Mouse (Mus musculus): ENCODE data around the gene Plekha6. TPM values are rescaled to one million over a fixed set of nuclear protein-coding genes. Genes with fewer than 3 reads are reported as not detected.

Plekha6 gene
- polyA plus RNA-seq, 1 experiment from 2014 or later = not detected

DNA sequence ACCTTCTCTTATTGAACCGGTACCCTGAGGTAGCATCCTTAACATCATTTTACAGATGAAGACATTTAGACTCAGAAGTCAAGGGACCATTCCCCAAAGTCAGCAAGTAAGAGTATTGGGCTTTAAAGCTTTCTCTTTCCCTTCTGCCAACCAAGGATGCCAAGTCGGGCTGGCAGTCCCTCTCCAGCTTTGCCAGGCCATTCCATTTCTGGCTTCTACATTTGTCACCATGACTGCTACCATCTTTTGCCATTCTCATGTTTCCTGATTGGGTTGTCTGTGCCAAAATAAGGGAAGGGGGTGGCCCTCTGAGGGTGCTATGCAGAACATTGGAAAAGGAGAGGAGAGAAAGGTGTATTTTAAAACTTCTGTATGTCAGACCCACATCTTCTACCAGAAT is 61.6 kb downstream of the Plekha6 start:
- Histone ChIP-seq H3K27ac (no peak overlapping the region), H3K79me2 (ENCODE audit: inconsistent target) (no peaks in the 10 kb centered on the region), H3K36me3 (ENCODE audit: inconsistent target) (no peaks in the 10 kb centered on the region), H3K4me3 (ENCODE audit: inconsistent target) (no peak overlapping the region)
- WGBS (ENCODE audit: missing documents) = 97% methylated on average over 2 of the region's 2 CpGs

DNA sequence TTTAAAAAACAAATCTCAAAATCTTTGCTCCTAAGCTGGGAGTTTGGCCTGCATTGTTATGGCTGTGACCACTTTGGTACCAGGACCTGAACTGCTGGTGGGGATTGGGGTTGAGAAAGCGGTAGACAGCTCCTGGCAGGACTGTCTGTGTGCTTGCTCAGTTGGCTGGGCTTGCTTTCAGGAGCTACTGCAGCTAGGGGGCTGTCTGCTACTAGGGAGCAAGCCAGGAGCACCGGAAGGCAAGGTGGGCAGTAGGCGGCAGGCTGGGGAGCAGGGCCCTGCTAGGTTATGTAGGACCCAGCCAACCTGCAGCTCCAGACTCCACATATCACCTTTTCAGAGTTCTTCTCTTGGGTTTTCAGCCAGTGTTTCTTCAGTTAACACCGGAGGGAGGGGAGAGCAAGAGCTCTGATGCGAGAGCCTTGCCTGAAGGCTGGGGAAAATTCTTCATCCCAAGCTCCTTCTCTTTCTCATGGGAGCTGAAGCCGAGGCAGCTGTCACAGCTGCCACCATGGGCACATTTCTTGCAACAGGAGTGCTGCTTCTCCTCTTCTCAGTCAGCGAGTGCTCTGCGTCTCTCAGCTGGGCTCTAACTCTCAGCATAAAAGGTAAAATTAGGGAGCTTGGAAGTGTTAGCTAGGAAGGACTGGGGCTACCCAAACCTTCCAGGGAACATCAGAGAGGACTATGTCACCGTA is 62.1 kb downstream of the Plekha6 start:
- Histone ChIP-seq H3K27ac (no peak overlapping the region), H3K79me2 (ENCODE audit: inconsistent target) (no peaks in the 10 kb centered on the region), H3K36me3 (ENCODE audit: inconsistent target) (no peaks in the 10 kb centered on the region), H3K4me3 (ENCODE audit: inconsistent target) (no peak overlapping the region)
- WGBS (ENCODE audit: missing documents) = 83% methylated on average over 8 of the region's 9 CpGs

DNA sequence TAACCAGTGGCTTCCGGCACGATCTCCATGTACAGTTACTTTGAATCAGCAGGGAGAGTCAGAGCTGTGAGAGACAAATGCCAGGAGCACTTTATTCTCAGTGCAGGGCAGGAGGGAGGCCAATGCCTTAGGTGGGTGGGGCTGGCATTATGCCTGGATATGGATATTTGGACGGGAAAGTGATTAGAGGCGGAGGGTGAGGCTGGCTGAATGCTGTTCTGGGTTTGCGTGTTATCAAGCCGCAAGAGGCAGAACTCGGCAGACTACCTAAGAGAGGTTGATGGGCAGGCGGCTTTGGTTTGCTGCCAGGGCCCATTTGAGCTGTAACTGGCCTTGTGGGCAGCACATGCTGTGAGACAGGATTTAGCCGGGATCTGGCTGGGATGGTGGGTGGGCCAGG is 62.9 kb downstream of the Plekha6 start:
- Histone ChIP-seq H3K36me3 (ENCODE audit: inconsistent target) (no peaks in the 10 kb centered on the region), H3K4me3 (ENCODE audit: inconsistent target) (no peak overlapping the region), H3K27ac (no peak overlapping the region), H3K79me2 (ENCODE audit: inconsistent target) (no peaks in the 10 kb centered on the region)
- WGBS (ENCODE audit: missing documents) = 59% methylated on average over 9 of the region's 9 CpGs

DNA sequence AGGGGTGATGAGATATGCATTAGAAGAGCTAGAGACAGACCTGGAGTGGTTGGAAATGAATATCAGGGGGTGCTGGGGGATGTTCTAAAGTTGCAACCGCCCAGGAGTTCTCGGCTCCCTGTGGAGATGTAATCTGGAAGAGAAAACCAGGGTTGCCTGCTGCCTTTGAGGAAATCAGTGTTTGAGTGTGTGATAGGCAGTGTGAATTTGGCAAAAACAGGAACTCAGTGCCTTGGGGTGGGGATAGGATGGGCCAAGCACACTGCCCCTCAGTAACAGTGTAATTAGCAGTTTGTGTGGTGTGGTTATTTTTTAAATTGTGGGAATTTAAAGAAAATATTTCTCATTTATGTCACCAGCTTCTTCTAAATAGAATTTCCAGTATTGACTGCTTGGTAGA is 63.4 kb downstream of the Plekha6 start:
- H3K36me3 ChIP-seq (ENCODE audit: inconsistent target) = no peaks in the 10 kb centered on the region
- 22% methylated on average over 2 of the region's 2 CpGs for WGBS (ENCODE audit: missing documents)
- H3K27ac ChIP-seq = no peak overlapping the region
- H3K79me2 ChIP-seq (ENCODE audit: inconsistent target) = no peaks in the 10 kb centered on the region
- no peak overlapping the region for H3K4me3 ChIP-seq (ENCODE audit: inconsistent target)

DNA sequence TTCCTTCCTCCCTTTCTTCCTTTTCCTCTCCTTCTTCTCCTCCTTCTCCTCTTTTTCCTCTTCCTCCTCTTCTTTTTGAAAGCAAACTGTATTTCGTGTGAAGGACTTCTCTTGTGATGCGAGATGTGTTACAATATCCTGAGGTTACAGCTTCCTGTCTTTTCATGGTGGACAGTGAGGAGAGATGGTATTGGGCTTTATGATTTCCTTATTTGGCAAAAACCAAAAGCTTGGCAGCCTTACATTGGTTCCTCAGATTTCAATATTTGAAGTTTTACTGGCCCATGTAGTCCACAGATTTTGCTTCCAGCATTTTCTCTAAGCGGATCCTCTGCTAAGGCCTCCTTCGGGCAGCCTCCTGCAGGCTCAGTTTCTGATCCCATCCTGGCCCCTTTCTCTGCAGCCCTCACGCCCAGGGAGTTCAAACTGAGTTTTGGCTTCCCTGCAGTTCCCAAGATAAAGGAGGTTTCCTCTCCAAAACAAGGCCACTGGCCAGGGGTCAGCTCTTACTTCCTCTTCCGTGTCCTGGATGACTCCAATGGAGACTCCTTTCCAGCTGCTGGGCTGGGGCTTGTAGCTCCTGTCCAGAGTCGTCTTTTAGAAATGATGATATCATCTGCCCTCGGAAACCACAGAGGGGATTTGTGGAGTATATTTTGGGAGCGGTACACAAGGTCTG is 64.9 kb downstream of the Plekha6 start:
- H3K4me3 ChIP-seq (ENCODE audit: inconsistent target) = no peak overlapping the region
- no peaks in the 10 kb centered on the region for H3K36me3 ChIP-seq (ENCODE audit: inconsistent target)
- 62% methylated on average over 9 of the region's 9 CpGs for WGBS (ENCODE audit: missing documents)
- no peaks in the 10 kb centered on the region for H3K79me2 ChIP-seq (ENCODE audit: inconsistent target)
- no peak overlapping the region for H3K27ac ChIP-seq

DNA sequence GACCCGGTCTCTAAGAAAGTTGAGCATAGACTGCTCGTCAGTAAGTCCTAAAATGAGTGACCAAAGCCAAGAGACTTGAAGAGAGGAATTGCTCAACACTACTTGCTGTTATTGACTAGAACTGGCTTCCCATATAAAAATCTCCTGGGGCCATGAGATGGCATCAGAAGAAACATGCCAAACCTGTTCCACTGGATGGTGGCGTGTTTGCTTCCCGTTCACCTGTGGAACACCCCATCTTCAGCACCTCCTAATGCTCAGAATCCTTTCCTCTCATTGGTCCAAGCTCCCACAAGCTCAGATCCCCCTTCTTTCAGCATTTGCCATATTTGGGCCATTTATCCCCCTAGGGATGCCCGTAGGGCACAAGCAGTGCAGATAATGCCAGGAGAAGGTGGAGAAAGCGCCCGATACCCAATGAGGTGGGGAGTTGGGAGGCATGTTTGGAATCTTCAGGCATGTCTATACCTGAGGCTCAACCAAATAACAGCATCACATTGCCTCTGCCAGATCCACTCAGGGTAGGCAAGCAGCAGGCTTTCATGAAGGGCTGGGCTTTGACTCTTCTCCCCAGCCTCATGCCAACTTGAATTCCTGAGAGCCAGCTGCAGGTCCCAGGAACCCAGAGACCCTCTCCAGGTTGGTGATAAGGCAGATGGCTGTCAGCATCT is 67.6 kb downstream of the Plekha6 start:
- WGBS (ENCODE audit: missing documents) = 90% methylated on average over 7 of the region's 7 CpGs
- Histone ChIP-seq H3K27ac (no peak overlapping the region), H3K79me2 (ENCODE audit: inconsistent target) (no peaks in the 10 kb centered on the region), H3K4me3 (ENCODE audit: inconsistent target) (no peak overlapping the region), H3K36me3 (ENCODE audit: inconsistent target) (no peaks in the 10 kb centered on the region)

DNA sequence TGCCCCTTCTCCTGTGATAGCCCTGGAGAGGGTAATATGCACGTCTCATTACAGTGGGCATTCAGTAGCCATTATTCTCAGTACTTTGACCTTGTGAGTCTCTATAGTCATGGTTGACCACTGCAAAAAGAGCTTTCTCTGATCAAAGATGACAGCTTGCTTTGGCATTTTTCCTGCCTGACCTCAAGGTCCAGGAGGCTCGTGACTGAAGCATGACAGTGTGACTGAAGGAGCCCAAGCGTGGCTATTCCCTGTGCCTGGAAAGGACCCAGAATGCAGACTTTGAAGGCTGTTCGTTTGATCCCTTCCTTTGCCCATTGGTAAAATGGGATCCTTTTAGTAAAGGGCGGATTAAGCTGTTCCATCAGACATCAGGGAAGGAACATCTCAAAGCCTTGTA is 71.9 kb downstream of the Plekha6 start:
- no peaks in the 10 kb centered on the region for H3K79me2 ChIP-seq (ENCODE audit: inconsistent target)
- no peak overlapping the region for H3K27ac ChIP-seq
- H3K36me3 ChIP-seq (ENCODE audit: inconsistent target) = no peaks in the 10 kb centered on the region
- 87% methylated on average over 5 of the region's 5 CpGs for WGBS (ENCODE audit: missing documents)
- no peak overlapping the region for H3K4me3 ChIP-seq (ENCODE audit: inconsistent target)

DNA sequence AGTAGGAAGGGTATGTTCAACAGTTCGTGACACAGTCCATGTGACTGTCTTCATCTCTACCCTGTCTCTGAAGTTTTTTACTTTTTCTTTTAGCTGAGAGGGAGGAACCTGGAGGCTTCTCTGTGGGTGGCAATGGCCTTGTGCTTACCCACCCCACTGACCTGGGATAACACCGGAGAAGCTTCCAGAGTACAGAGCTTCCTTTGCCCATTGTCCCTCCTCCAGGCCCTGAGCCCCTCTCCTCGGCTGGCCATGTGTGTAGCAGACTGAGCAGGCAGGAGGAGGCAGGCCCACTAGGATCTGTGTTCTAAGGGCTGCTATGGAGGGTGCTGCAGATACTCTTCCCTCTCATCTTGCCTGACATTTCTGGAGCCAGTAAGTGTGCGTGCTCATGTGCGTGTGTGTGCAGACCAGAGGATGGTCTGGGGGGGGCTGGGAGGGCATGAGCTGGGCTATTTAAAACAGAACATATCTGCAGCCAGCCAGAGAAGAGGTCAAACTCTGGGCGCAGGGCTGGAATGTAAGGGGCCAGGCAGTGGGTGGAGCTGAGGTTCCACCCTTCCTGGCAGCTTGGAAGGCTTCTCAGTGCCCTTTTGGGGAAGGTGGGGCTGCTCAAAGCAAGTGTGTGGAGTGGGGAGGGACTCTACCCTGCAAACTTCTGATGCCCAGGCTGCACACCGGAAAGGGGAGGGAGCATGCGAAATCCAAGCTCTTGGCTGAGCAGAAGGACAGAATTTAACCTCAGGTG is 72.9 kb downstream of the Plekha6 start:
- H3K27ac ChIP-seq = no peak overlapping the region
- no peaks in the 10 kb centered on the region for H3K36me3 ChIP-seq (ENCODE audit: inconsistent target)
- H3K4me3 ChIP-seq (ENCODE audit: inconsistent target) = no peak overlapping the region
- H3K79me2 ChIP-seq (ENCODE audit: inconsistent target) = no peaks in the 10 kb centered on the region
- WGBS (ENCODE audit: missing documents) = 46% methylated on average over 8 of the region's 8 CpGs

DNA sequence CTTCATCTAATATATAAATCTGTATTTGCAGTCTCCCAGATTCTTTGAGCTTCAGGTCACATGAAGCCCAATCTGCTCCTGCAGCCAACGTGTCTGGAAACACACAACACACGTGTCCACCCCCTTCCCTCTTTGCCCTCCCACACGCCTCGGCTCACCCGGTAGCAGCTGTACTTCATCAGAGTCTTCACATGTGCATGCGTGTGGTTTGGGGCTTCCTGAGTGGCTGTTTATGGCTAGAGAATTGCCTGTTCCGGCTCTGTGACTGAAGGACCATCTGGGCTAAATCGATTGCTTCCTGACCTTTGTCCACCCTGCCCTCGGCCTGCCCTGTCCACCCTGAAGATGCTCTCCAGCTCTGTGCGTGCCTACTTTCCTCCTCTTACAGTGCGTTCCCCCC is 73.7 kb downstream of the Plekha6 start:
- no peaks in the 10 kb centered on the region for H3K79me2 ChIP-seq (ENCODE audit: inconsistent target)
- WGBS (ENCODE audit: missing documents) = 3% methylated on average over 11 of the region's 11 CpGs
- H3K27ac ChIP-seq = no peak overlapping the region
- no peaks in the 10 kb centered on the region for H3K36me3 ChIP-seq (ENCODE audit: inconsistent target)
- no peak overlapping the region for H3K4me3 ChIP-seq (ENCODE audit: inconsistent target)

DNA sequence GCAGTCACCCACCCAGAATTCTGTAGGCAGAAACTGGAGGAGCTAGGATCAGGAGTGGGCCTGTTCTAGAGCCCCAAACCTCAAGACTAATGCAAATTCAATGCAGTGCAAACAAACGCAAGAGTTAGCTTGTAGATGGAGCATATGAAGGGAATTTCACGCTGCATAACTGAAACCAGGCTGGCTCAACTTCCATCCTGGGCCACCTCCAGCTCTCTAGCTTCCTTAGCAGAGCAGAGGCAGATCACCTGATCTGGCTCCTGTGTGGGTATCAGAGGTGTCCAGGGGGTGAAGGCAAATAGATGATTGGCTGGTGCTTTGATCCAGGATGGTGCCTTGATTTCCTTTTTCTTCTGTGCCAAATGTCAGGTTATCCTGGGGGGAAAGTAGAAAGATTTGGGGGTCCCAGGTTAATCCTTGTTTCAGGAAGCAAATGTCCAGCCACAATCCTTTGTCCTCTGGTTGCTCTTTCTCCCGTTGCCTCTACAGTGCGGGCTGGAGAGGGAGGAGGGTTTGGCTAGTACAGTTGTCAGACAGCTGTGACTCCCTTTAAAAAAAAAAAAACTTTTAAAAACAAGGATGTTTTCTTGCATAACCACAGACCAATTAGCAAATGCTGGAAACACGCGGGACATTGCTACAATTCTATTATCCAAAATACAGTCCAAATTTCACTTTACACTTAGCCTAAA is 75.3 kb downstream of the Plekha6 start:
- no peak overlapping the region for H3K27ac ChIP-seq
- no peak overlapping the region for H3K4me3 ChIP-seq (ENCODE audit: inconsistent target)
- no peaks in the 10 kb centered on the region for H3K36me3 ChIP-seq (ENCODE audit: inconsistent target)
- no peaks in the 10 kb centered on the region for H3K79me2 ChIP-seq (ENCODE audit: inconsistent target)
- WGBS (ENCODE audit: missing documents) = 78% methylated on average over 6 of the region's 6 CpGs

DNA sequence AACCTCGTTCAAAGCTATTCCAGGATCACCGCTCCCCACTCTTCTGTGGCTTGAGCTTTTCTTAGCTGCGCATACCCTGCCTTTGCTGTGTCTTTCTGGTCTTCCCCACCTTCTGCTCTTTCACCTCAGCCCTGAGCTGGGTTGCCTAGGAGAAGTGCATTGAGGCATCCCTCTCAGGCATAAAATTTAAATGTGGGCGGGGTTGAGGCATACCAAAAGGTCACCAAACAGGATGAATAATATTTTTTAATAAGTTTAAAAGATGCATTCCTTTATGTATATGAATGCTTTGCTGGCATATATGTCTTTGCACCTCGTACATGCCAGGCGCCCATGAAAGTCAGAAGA is 75.8 kb downstream of the Plekha6 start:
- WGBS (ENCODE audit: missing documents) = 93% methylated on average over 6 of the region's 6 CpGs
- H3K27ac ChIP-seq = no peak overlapping the region
- no peaks in the 10 kb centered on the region for H3K36me3 ChIP-seq (ENCODE audit: inconsistent target)
- no peak overlapping the region for H3K4me3 ChIP-seq (ENCODE audit: inconsistent target)
- no peaks in the 10 kb centered on the region for H3K79me2 ChIP-seq (ENCODE audit: inconsistent target)

DNA sequence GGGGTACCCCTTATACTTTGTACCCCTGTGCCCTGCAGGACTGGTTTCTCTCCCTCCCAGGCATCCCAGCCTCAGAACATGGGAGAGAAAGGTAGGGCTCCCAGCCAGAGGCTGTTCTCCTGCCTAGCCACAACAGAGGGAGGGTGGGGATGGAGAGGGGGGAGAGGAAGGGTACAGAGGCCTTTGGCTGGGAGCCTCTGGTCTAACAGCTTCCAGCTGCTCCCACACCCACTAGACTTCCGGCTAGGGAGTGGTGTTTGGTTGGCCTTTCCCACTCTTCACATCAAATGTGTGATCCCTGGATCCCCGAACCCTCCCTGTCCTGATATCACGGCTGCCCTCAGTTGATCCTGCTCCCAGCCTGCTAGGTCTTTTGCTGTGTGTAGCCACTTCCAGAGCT is 76.9 kb downstream of the Plekha6 start:
- H3K79me2 ChIP-seq (ENCODE audit: inconsistent target) = no peaks in the 10 kb centered on the region
- no peak overlapping the region for H3K4me3 ChIP-seq (ENCODE audit: inconsistent target)
- WGBS (ENCODE audit: missing documents) = 94% methylated on average over 2 of the region's 3 CpGs
- no peaks in the 10 kb centered on the region for H3K36me3 ChIP-seq (ENCODE audit: inconsistent target)
- H3K27ac ChIP-seq = no peak overlapping the region

DNA sequence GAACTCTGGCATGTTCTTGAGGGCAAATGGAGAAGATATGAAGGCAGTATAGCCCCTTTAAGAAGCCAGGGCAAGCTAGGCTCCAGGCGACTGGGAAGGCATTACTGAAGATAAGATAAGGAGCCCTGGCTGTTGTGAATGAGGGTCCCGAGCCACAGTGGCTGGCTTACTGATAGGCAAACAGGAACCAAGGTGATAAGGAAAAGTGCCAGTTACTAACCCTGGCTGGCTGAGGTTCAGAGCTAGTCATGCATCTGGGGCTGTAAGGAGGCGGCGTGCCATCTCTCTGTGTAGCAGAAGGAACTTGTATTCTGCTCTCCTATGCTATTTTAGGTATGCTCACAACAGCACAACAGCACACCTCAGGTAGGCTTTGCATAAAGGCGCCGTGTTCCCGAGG is 80.7 kb downstream of the Plekha6 start:
- no peak overlapping the region for H3K4me3 ChIP-seq (ENCODE audit: inconsistent target)

More for the DNA sequence above, 80.7 kb downstream of the Plekha6 start:
- H3K36me3 ChIP-seq (ENCODE audit: inconsistent target) = no peaks in the 10 kb centered on the region
- no peak overlapping the region for H3K27ac ChIP-seq
- no peaks in the 10 kb centered on the region for H3K79me2 ChIP-seq (ENCODE audit: inconsistent target)
- WGBS (ENCODE audit: missing documents) = 77% methylated on average over 7 of the region's 7 CpGs

Measured in macrophage (primary cell).